Mouse (Mus musculus) embryonic facial prominence, embryonic 15.5 days (tissue): ENCODE results near the gene Steap4. TPM values are rescaled to one million over a fixed set of nuclear protein-coding genes. Genes with fewer than 3 reads are reported as not detected.
"Not testable (repeated sequence)": the region's sequence is repeated elsewhere in the genome, so short reads cannot be mapped to it uniquely, and the experiment has no call there.

ENCODE experiments used
- ATAC-seq: fragments of 200-750 bp; cut with Nextera tagmentation; 2 replicates; pipeline ENCODE4 v1.8.0; 2017; ENCODE audit warnings: low read depth, moderate TSS enrichment; ENCODE audit not compliant: insufficient number of reproducible peaks, low FRiP score, low TSS enrichment
- H3K27ac ChIP-seq: fragments of 300-500 bp; sonication (generic); replicated peaks from 2 replicates; pipeline ENCODE4 v1.5.1; 2015; ENCODE audit warnings: mild to moderate bottlenecking, inconsistent platforms
- H3K27me3 ChIP-seq: fragments of 300-500 bp; sonication (generic); 2 replicates; pipeline ENCODE4 v1.6.1; 2015; ENCODE audit warnings: inconsistent platforms
- H3K36me3 ChIP-seq: fragments of 300-500 bp; sonication (generic); 2 replicates; pipeline ENCODE4 v1.6.1; 2015; ENCODE audit warnings: mild to moderate bottlenecking, inconsistent platforms
- H3K4me1 ChIP-seq: fragments of 300-500 bp; sonication (generic); 2 replicates; pipeline ENCODE4 v1.6.1; 2015; ENCODE audit warnings: inconsistent platforms
- H3K4me2 ChIP-seq: fragments of 300-500 bp; sonication (generic); replicated peaks from 2 replicates; pipeline ENCODE4 v1.6.1; 2015; ENCODE audit warnings: mild to moderate bottlenecking, inconsistent platforms
- H3K4me3 ChIP-seq: fragments of 300-500 bp; sonication (generic); replicated peaks from 2 replicates; pipeline ENCODE4 v1.5.1; 2015; ENCODE audit warnings: mild to moderate bottlenecking, inconsistent platforms
- H3K9ac ChIP-seq: fragments of 300-500 bp; sonication (generic); 2 replicates; pipeline ENCODE4 v1.6.1; 2015; ENCODE audit warnings: inconsistent platforms
- H3K9me3 ChIP-seq: fragments of 300-500 bp; sonication (generic); replicated peaks from 2 replicates; pipeline ENCODE4 v1.6.1; 2016; ENCODE audit warnings: inconsistent platforms
- WGBS: fragments of 180-500 bp; shearing (Covaris S2); methylation state at CpG from one replicate; pipeline ENCODE4 v1.1.7; 2015; 5-methylcytosine and 5-hydroxymethylcytosine counted together
- polyA plus RNA-seq: library from polyadenylated mRNA; unstranded; fragments of >200 nt; fragmentation: Nextera tagmentation; extraction: Ambion mirVana; gene quantifications from 2 replicates; pipeline ENCODE4 v1.2.1, GENCODE M21; 2015

Steap4 gene
- polyA plus RNA-seq, 1 experiment from 2014 or later = 8.7 TPM

DNA sequence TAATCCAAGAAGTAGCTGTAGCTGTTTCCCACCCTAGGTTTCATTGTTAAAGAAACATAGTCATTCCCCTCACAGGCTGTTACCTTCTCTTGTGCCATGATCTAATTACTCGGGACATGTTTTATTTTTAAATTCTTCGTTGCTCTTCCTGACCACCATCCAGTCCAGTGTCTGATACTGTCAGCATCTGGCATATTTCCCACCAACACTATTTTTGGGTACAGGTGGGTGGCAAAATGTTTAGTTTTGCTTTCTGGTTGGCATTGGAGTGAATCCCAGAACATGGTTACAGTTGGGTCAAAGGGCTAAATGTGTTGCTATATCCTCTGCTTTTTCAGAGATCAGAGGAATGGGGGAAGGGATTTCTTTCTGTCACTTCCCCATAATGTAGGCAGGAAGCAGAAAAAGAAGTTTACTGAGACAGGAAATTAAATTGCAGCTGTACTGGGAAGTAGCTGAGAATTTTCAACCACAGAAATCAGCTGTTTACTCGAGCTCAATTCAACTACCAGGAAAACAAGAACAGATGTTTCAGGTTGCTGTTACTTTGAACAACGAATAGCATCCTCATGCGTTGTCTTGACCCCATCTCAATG is 4.8 kb upstream of the Steap4 start:
- Histone ChIP-seq H3K9me3 (no peaks in the 10 kb centered on the region), H3K36me3 (no peaks in the 10 kb centered on the region), H3K4me3 (no peak overlapping the region), H3K27me3 (no peaks in the 10 kb centered on the region), H3K27ac (no peak overlapping the region), H3K9ac (no peak overlapping the region), H3K4me1 (peaks cover 6% of the 10 kb centered on the region), H3K4me2 (no peak overlapping the region)
- 45% methylated on average over 5 of the region's 5 CpGs for WGBS
- ATAC-seq = no peak

DNA sequence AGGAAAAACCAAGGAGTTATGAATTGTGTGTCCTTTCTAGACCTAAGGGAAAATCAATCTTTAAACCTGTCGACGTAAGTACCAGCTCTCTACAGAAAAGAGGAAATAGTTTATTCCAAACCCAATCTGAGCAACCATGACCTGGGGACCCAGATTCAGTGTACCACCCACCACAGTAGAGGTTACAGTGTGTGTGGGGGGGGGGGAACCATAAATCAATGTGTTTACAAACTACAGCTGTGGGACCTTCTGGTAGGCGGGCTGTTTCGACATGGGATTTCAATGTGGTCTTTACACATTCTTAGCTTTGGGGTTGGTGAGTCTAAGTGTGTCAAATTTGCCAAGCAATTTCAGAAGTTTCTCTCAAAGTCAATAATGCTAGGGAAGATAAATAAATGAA is 2.2 kb upstream of the Steap4 start:
- Histone ChIP-seq H3K9me3 (no peaks in the 10 kb centered on the region), H3K4me2 (no peak overlapping the region), H3K27ac (no peak overlapping the region), H3K27me3 (no peaks in the 10 kb centered on the region), H3K36me3 (no peaks in the 10 kb centered on the region), H3K4me3 (no peak overlapping the region), H3K4me1 (peaks cover 8% of the 10 kb centered on the region), H3K9ac (no peak overlapping the region)
- 92% methylated on average over 4 of the region's 4 CpGs for WGBS
- ATAC-seq = no peak

DNA sequence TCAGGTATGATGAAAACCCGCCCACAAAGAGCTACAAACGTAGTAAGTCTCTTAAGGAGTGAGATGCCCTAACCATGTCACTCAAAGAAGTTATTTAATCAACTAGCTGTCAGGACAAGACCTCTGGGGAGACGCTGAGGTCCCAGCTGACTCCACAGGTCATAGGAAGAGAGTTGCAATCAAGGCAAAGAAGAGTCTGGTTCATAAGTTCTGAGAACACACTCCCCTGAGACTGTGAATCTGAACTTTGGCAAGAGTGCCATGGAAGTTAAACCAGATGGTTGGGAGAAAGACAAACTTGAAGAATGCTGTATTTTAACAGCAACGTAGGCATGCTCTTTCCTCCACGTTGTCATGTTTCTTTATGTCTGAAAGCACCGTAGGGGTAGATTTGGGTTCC is 971 bp upstream of the Steap4 start:
- H3K9me3 ChIP-seq = no peaks in the 10 kb centered on the region
- ATAC-seq = no peak
- no peak overlapping the region for H3K4me3 ChIP-seq
- H3K4me1 ChIP-seq = peaks cover 8% of the 10 kb centered on the region
- no peak overlapping the region for H3K27ac ChIP-seq
- H3K27me3 ChIP-seq = no peaks in the 10 kb centered on the region
- WGBS = 63% methylated on average over 6 of the region's 6 CpGs
- no peak overlapping the region for H3K4me2 ChIP-seq
- no peak overlapping the region for H3K9ac ChIP-seq
- H3K36me3 ChIP-seq = no peaks in the 10 kb centered on the region

DNA sequence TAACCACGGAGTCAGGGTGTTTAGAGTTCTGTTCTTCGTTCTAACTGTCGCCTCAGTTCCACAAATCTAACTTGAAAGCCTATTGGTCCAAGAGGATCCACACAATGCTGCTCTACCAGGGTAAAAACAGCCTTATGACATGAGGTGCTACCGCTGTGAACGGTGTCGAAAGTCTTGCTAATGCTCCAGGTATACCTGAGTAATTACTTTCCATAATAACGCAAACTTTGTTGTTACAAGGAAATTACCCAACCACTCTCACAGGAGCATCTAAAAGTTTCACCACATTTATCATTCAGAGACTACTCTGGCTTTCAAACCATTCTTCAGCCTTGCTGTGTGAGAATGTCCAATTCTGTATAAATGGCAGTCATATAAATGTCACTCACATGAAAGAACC is 856 bp downstream of the Steap4 start:
- Histone ChIP-seq H3K27ac (no peak overlapping the region), H3K4me2 (no peak overlapping the region), H3K36me3 (no peaks in the 10 kb centered on the region), H3K27me3 (no peaks in the 10 kb centered on the region), H3K9me3 (no peaks in the 10 kb centered on the region), H3K4me1 (peaks cover 8% of the 10 kb centered on the region), H3K9ac (no peak overlapping the region), H3K4me3 (no peak overlapping the region)
- WGBS = 77% methylated on average over 7 of the region's 7 CpGs
- no peak for ATAC-seq

DNA sequence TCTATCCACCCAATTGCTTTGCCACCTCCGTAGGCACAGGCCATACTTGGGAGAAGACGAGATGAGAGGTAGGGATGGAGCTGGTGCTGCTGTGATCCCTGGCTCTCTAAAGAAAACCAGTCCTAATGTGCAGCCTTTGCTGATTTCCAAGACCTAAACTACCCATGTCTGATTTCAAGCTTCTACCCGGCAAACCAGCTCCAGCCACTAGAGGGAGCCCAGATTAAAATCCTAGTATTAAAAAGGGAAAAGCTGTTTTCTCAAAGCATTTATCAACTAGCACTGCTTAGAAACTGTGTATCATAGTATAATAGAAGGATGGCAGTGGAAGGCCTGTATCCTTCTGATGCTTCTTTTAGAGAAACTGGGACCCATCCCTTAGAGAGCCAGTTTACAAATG is 5.0 kb downstream of the Steap4 start:
- Histone ChIP-seq H3K9me3 (no peaks in the 10 kb centered on the region), H3K27me3 (no peaks in the 10 kb centered on the region), H3K4me2 (no peak overlapping the region), H3K36me3 (no peaks in the 10 kb centered on the region), H3K4me1 (peaks cover 4% of the 10 kb centered on the region), H3K9ac (no peak overlapping the region), H3K4me3 (no peak overlapping the region), H3K27ac (no peak overlapping the region)
- WGBS = 33% methylated on average over 3 of the region's 3 CpGs
- ATAC-seq = no peak

DNA sequence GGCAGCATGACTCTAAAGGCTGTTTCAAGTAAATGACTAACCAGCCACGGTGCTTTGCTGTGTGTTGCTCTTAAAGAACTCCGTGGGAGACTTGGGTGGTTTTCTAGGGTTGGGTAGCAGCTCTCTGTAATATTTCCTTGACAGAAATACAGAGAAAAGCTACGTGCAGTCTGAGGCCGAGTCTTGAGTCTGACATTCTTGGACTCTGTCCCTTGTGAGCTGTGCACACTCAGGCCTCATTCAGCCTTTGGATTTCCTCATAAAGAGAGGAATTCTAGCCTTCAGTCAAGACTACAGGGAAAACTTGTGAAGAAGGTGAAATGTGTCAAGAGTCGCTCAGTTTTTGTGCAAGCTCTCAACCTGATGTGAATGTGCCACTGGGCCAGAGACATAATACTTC is 7.9 kb downstream of the Steap4 start:
- H3K27ac ChIP-seq = no peak overlapping the region
- no peak overlapping the region for H3K9ac ChIP-seq
- H3K4me2 ChIP-seq = no peak overlapping the region
- H3K36me3 ChIP-seq = no peaks in the 10 kb centered on the region
- H3K27me3 ChIP-seq = no peaks in the 10 kb centered on the region
- no peak overlapping the region for H3K4me3 ChIP-seq
- ATAC-seq = no peak
- H3K4me1 ChIP-seq = no peaks in the 10 kb centered on the region
- 72% methylated on average over 5 of the region's 5 CpGs for WGBS
- H3K9me3 ChIP-seq = no peaks in the 10 kb centered on the region

DNA sequence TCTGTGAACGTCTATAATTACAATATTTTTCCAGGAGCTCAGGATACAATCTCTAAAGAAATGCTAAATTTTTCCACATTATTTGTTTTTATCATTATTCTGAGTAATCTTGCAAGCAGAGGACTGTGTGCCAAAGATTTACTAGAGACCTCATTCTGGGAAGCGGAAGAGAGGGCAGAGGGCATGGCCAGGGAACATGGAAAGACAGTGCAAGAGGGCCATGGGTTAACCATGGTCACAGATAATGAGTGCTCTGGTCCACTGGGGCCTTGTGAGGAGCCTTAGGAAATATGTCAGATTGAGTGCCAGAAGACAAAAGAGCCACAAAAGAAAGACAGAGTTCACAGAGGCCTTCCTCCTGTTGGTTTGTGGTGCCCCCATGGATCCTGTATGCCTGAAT is 12.0 kb downstream of the Steap4 start:
- 80% methylated on average over 2 of the region's 2 CpGs for WGBS

DNA sequence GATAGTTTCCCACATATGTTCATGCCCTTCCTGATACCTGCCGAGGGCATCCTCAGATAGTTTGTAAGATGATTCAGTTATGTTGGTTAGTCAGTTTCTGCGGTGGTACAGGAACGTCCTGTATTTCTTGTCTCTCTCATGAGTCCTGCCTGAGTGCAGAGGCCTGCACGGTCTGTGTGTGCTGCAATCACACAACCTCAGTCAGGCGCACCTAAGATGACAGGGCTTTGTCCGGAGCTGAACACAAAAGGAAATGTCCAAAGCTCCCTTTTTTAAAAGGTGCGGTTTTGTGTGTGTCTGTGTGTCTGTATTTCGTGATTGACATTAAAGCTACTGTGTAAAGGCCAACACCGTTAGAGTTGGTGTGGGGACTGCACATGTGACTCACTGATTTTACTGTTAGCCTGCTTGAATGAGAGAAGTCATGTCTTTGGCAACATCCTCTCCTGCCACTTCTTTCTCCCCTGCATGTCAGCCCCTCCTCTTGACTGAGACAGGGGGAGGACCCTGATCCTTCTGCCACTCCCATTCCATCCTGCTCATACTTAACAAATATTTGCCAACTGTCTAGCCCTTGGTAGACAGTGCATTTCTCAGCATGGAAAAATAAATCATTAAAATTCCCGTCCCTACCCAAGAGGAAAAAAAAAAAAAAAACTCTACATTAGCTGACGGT is 14.4 kb downstream of the Steap4 start:
- Histone ChIP-seq H3K36me3 (no peaks in the 10 kb centered on the region), H3K4me1 (no peaks in the 10 kb centered on the region), H3K9me3 (no peaks in the 10 kb centered on the region), H3K4me2 (no peak overlapping the region), H3K27ac (no peak overlapping the region), H3K9ac (no peak overlapping the region), H3K4me3 (no peak overlapping the region), H3K27me3 (no peaks in the 10 kb centered on the region)
- WGBS = 80% methylated on average over 11 of the region's 11 CpGs
- no peak for ATAC-seq

More for the DNA sequence above, 12.0 kb downstream of the Steap4 start:
- Histone ChIP-seq H3K4me3 (no peak overlapping the region), H3K9ac (no peak overlapping the region), H3K27ac (no peak overlapping the region), H3K36me3 (no peaks in the 10 kb centered on the region), H3K9me3 (no peaks in the 10 kb centered on the region), H3K4me2 (no peak overlapping the region), H3K27me3 (no peaks in the 10 kb centered on the region), H3K4me1 (no peaks in the 10 kb centered on the region)
- no peak for ATAC-seq

DNA sequence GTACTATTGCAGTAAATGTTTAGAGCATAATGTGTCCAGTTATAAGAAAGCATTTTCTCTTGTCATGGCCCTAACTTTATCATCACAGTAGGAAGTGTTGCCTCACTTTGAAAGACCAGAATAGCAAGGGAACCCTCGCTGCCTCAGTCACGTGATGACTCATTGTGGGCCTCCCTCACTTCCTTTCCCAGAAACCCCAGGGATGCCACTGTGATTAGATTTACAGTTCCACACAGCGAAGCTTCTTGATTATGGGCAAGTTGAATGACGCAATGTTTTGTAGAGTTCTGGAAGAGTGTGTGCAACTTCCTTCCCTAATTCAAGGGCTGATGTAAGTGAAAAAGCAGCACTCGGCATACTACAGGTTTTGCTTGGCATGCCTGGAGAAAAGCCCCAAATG is 20.3 kb downstream of the Steap4 start:
- H3K9me3 ChIP-seq = no peaks in the 10 kb centered on the region
- no peak overlapping the region for H3K4me2 ChIP-seq
- H3K36me3 ChIP-seq = no peaks in the 10 kb centered on the region
- no peak for ATAC-seq
- no peak overlapping the region for H3K4me3 ChIP-seq
- WGBS = 77% methylated on average over 5 of the region's 5 CpGs
- H3K27ac ChIP-seq = no peak overlapping the region
- H3K27me3 ChIP-seq = no peaks in the 10 kb centered on the region
- H3K9ac ChIP-seq = no peak overlapping the region
- H3K4me1 ChIP-seq = no peaks in the 10 kb centered on the region

DNA sequence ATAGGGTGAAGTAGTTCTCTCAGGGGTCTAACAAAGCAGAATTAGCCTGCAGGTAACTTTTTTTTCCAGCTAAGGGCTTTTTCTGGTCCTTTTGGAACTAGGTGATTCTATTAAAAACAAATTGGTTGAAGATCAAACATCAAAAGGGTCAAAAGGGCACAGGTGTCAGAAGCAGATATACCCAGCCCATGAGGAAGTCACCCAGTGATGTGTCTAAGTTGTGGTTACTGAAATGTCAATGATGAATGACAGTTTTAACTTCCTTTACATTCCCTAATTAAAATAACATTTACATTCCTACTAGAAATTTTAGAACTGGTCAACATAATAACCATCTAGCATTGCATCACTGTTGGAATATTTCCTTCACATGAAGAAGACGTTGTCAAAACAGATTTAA is 27.7 kb downstream of the Steap4 start:
- Histone ChIP-seq H3K36me3 (no peaks in the 10 kb centered on the region), H3K9me3 (no peaks in the 10 kb centered on the region), H3K4me1 (no peaks in the 10 kb centered on the region), H3K9ac (no peak overlapping the region), H3K4me3 (no peak overlapping the region), H3K27me3 (no peaks in the 10 kb centered on the region), H3K27ac (no peak overlapping the region), H3K4me2 (no peak overlapping the region)
- WGBS = 61% methylated on average over 1 of the region's 1 CpGs
- ATAC-seq = no peak

DNA sequence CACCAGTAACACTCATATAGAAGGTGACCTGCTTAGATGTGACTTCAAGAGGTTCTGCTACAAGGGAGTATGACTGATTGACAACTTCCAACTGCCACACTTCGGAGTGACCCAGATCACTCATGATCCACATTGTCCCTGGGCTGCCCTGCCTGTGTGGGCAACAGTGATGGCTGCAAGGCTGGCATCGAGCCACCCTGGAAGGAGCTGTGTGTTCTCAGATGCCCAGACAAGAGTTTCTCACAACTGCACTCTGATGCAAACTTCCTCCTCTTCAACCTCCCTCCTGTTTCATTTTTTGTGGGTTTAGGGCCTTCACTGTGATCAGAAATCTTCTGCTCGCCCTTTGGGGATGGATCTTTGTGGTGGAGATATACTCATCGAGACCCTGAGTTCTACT is 28.2 kb downstream of the Steap4 start:
- Histone ChIP-seq H3K9me3 (no peaks in the 10 kb centered on the region), H3K27me3 (no peaks in the 10 kb centered on the region), H3K9ac (no peak overlapping the region), H3K4me1 (no peaks in the 10 kb centered on the region), H3K36me3 (no peaks in the 10 kb centered on the region), H3K4me3 (no peak overlapping the region), H3K4me2 (no peak overlapping the region), H3K27ac (no peak overlapping the region)
- WGBS = 72% methylated on average over 4 of the region's 4 CpGs
- ATAC-seq = no peak

DNA sequence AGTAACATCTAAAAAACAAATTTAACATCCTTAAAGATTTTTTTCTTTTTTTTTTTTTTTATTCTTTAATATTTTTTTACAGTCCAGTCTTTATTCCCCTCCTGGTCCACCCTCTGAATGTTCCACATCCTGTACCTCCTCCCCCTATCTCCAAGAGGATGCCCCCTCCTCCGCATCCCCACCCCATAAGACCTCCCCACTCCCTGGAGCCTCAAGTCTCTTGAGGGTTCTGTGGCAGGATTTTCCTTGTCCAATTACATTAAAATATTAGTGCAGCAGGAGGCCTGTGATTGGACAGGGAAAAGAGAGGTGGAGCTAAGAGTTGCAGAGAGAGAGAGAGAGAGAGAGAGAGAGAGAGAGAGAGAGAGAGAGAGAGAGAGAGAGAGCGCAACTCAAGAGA is 31.4 kb downstream of the Steap4 start:
- not testable (repeated sequence) for H3K9ac ChIP-seq, H3K9me3 ChIP-seq, H3K4me1 ChIP-seq, H3K36me3 ChIP-seq, H3K4me3 ChIP-seq, H3K4me2 ChIP-seq, H3K27ac ChIP-seq, H3K27me3 ChIP-seq, ATAC-seq
- WGBS = 66% methylated on average over 2 of the region's 2 CpGs
